Mouse (Mus musculus): ENCODE data around the gene Zzz3.

Gene Zzz3

DNA sequence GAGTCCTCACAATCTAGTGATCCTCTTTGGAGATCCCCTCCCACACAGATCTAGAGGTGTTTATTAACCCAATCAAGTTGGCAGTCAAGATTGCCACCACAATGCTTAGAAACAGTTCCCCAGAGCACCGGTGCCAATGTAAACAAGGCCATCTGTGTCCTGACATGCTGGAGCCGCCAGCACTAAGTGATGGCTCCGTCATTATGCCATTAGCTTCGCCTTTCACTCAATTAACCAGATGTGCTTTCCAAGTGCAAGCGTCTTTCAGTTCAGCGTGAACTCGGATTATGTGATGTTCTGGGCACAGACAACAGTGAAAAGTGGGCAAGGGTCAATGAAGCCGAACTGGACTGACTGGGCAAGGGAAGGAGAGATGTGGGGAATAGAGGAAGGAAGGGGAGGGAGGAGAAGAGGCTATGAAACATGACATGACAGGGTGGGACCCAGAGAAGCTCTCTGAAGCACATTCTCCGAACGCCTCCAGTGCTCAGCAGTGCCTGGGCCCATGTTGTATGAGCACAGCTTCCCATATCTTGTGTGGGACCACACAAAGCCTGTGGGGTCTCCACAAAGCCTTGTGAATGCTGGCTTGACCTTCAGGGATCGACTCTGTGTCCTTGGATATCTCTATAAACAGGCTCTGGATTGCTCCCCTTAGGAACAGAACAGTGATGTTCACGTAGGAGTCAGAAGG is 99.5 kb downstream of the Zzz3 start:
- no peak for DNase-seq (ENCODE audit: low read depth, low spot score)

DNA sequence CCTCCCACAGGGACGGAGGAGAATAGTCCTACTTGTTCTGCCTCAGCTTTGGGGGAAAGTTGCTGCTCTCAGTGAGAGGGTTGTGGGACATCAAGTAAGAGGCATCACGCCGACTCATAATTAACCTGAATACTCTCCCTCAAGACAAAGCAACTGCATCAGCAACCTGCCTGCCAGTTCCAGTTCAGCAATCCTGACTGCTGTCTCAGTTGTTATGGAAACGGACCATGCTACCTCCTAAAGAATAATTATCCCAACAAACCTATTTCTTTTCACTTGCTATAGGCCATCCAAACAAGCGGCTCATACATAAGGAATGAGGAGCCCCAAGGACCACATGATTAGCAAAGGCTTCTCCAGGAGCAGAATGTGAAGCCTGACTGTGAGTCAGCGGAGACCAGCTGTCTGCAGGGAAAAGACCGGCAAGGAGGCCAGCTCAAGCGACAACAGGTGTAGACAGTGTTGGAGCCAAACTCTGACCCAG is 100.2 kb downstream of the Zzz3 start:
- DNase-seq (ENCODE audit: low read depth, low spot score) = no peak

DNA sequence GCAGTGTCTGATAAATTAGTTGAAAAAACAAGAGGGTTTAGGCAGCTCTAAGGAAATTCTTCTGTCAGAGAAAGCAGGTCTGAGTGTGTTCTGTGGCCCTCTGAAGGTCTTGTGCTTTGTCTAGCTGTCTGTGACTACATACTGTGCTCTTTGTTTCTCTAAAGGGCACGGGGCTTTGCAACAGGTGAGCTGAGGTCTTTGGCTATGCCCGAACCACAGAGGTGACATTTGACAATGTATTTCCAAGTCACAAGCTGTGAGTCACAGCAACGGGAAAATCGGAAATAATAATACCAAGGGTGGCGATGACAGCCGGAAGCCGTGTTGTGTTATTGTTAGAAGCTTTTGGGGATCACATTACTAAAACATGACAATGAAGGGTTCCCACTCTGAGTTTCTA is 101.8 kb downstream of the Zzz3 start:
- no peak for DNase-seq (ENCODE audit: low read depth, low spot score)

GRCm38 (mm10) chr3:152497842-152498241 is 102.6 kb downstream of the Zzz3 start:
- DNase-seq (ENCODE audit: low read depth, low spot score) = no peak

- no peak for DNase-seq (ENCODE audit: low read depth, low spot score)
Measured at GRCm38 (mm10) chr3:152498968-152499696, 103.9 kb downstream of the Zzz3 start.

DNA sequence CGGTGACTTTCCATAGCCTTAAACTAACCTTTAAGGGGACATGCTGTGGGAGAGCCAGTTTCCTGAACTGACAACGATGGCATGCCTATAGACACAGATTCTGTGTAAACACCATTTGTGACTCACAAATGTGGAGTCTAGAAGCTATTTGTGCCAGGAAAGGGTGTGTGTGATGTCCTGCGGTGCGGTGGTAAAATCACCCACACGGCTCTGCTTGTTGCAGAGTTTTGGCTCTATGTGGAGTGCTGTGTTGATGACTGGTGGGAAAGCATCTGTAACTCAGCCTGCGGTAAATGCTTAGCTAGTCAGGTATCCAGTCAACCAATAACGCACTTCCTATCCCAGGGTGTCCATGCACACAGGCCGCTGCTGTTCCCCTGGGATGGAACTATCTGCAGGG is 112.6 kb downstream of the Zzz3 start:
- no peak for DNase-seq (ENCODE audit: low read depth, low spot score)

DNA sequence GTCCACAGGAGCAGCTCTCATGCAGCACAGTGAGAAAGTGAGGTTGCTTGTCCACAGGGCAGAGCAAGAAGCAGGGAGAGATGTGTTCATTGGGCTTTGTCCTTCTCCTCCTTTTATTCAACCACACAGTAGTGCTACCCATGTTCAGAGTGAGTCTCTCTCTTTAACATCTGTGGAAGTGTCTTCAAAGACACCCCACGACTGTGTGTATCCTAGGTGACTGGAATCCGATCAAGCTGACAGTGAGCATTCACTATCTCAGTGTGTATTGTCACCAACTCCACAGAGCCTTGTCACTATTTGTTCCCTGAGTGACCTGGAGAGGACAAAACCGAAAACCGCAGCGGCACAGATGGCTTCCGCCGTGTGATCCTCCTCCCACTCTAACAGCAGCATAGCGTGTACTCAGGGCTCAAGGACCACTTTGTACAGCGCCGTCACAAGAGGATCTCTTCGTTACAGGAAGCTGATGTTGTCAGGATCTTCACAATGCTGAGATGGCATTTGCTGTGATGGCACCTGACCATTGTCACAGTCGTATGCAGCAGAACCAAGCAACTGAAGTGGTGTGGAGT is 113.2 kb downstream of the Zzz3 start:
- DNase-seq (ENCODE audit: low read depth, low spot score) = no peak

- no peak for DNase-seq (ENCODE audit: low read depth, low spot score)
Measured at GRCm38 (mm10) chr3:152509268-152509667, 114.0 kb downstream of the Zzz3 start.
